Mouse (Mus musculus): ENCODE data around the gene Slc35f5. TPM values are rescaled to one million over a fixed set of nuclear protein-coding genes. Genes with fewer than 3 reads are reported as not detected.
A peak's percentile ranks its signal among the peaks of the same experiment; 100 is the strongest.

Gene Slc35f5
- polyA plus RNA-seq, 1 experiment: 7.8 TPM

GRCm38 (mm10) chr1:125576965-125577364 is 16.6 kb downstream of the Slc35f5 start:
- Histone ChIP-seq H3K79me3 (ENCODE audit: low read depth) (no peaks in the 10 kb centered on the region), H3ac (ENCODE audit: control insufficient read depth, insufficient read length, low read depth) (no peak overlapping the region), H3K79me2 (ENCODE audit: control insufficient read depth, insufficient read depth) (no peaks in the 10 kb centered on the region), H3K27me3 (ENCODE audit: control insufficient read depth, insufficient read depth, insufficient read length) (no peaks in the 10 kb centered on the region), H3K4me3 (ENCODE audit: insufficient read depth, poor library complexity, severe bottlenecking) (no peak overlapping the region), H3K36me3 (ENCODE audit: control insufficient read depth, insufficient read depth) (peaks cover 10% of the 10 kb centered on the region)
- TF ChIP-seq CEBPB (IDR thresholded peaks at IDR 0.05; ENCODE audit: low read depth) (no peak), MYOD1 (IDR thresholded peaks at IDR 0.05; ENCODE audit: control insufficient read depth, insufficient read length, low read depth) (no peak), FOSL1 (IDR thresholded peaks at IDR 0.05; ENCODE audit: insufficient read depth, low read length, poor library complexity, severe bottlenecking) (no peak)

DNA sequence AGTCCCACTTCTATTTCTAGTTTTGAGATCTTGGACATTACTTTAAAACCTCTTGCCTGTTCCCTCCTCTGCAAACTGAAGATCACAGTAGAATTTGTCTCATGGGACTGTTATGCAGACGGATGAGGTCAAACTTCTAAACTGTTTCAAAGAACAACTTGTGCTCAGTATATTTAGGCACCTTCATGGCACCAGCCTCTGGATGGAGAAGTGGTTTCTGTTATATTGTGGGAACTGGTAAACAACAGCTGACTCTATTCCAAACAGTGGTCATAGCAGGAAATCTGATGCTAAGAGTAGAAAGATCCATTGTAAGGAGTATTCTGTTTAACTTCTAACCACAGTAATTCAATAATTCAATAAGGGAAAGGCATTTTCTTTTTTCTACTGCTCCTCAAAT is 17.7 kb downstream of the Slc35f5 start:
- no peak for TF ChIP-seq MAX (IDR thresholded peaks at IDR 0.05)
- TF ChIP-seq USF1 (IDR thresholded peaks at IDR 0.05; ENCODE audit: low read depth): no peak
- TF ChIP-seq MYOG (IDR thresholded peaks at IDR 0.05; ENCODE audit: control insufficient read depth, extremely low read depth, insufficient read length): no peak
- TF ChIP-seq CEBPB (IDR thresholded peaks at IDR 0.05; ENCODE audit: low read depth): no peak
- no peak for TF ChIP-seq MYOD1 (IDR thresholded peaks at IDR 0.05; ENCODE audit: control insufficient read depth, insufficient read length, low read depth)
- TF ChIP-seq FOSL1 (IDR thresholded peaks at IDR 0.05; ENCODE audit: insufficient read depth, low read length, poor library complexity, severe bottlenecking): no peak
- no peak for TF ChIP-seq CTCF (IDR thresholded peaks at IDR 0.05; ENCODE audit: control insufficient read depth, insufficient read depth, insufficient read length)
- H3K79me3 ChIP-seq (ENCODE audit: low read depth): no peaks in the 10 kb centered on the region
- H3K4me3 ChIP-seq (ENCODE audit: insufficient read depth, poor library complexity, severe bottlenecking): no peak overlapping the region
- no peaks in the 10 kb centered on the region for H3K27me3 ChIP-seq (ENCODE audit: control insufficient read depth, insufficient read depth, insufficient read length)
- H3ac ChIP-seq (ENCODE audit: control insufficient read depth, insufficient read length, low read depth): no peak overlapping the region
- no peaks in the 10 kb centered on the region for H3K79me2 ChIP-seq (ENCODE audit: control insufficient read depth, insufficient read depth)
- peaks cover 10% of the 10 kb centered on the region for H3K36me3 ChIP-seq (ENCODE audit: control insufficient read depth, insufficient read depth)

DNA sequence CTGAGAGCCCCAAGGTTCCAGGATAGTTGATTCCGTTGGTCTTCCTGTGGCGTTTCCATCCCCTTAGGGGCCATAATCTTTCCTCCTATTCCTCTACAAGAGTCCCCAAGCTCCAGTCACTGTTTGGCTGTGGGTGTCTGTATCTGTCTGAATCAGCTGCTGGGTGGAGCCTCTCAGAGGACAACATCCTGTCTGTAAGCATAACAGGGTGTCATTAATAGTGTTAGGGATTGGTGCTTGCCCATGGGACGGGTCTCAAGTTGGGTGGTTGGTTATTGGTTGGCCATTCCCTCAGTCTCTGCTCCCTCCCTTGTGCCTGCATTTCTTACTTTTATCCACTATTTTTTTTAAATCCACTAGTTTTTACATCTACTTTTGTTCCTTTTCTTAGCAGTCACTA is 20.7 kb downstream of the Slc35f5 start:
- H3K79me2 ChIP-seq (ENCODE audit: control insufficient read depth, insufficient read depth): no peaks in the 10 kb centered on the region
- peaks cover 14% of the 10 kb centered on the region for H3K36me3 ChIP-seq (ENCODE audit: control insufficient read depth, insufficient read depth)
- no peaks in the 10 kb centered on the region for H3K27me3 ChIP-seq (ENCODE audit: control insufficient read depth, insufficient read depth, insufficient read length)
- H3K4me3 ChIP-seq (ENCODE audit: insufficient read depth, poor library complexity, severe bottlenecking): no peak overlapping the region
- H3K79me3 ChIP-seq (ENCODE audit: low read depth): no peaks in the 10 kb centered on the region
- TF ChIP-seq CTCF (IDR thresholded peaks at IDR 0.05; ENCODE audit: control insufficient read depth, insufficient read depth, insufficient read length) (no peak), FOSL1 (IDR thresholded peaks at IDR 0.05; ENCODE audit: insufficient read depth, low read length, poor library complexity, severe bottlenecking) (no peak), MYOG (IDR thresholded peaks at IDR 0.05; ENCODE audit: control insufficient read depth, extremely low read depth, insufficient read length) (no peak), MAX (IDR thresholded peaks at IDR 0.05) (no peak), USF1 (IDR thresholded peaks at IDR 0.05; ENCODE audit: low read depth) (no peak), MYOD1 (IDR thresholded peaks at IDR 0.05; ENCODE audit: control insufficient read depth, insufficient read length, low read depth) (no peak), CEBPB (IDR thresholded peaks at IDR 0.05; ENCODE audit: low read depth) (no peak)
- no peak overlapping the region for H3ac ChIP-seq (ENCODE audit: control insufficient read depth, insufficient read length, low read depth)

DNA sequence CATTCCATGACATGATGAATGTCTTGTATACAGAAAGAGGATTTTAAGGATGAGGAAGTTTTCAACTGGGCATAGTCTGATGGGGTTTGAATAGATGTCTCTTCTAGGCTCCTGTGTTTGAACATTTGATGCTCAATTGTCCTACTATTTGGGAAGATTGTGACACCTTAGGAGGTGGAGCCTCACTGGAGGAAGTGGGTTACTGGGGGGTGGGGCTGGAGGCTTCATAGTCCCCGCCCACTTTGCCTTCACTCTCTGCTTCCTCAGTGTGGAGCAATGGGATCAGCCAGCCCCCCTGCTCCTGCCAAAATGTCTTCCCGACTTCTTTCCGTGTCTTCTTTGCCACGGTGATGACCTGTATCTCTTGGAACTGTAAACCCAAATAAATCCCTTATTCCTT is 43.2 kb downstream of the Slc35f5 start:
- H3ac ChIP-seq (ENCODE audit: control insufficient read depth, insufficient read length, low read depth): no peak overlapping the region
- H3K79me2 ChIP-seq (ENCODE audit: control insufficient read depth, insufficient read depth): no peaks in the 10 kb centered on the region
- H3K27me3 ChIP-seq (ENCODE audit: control insufficient read depth, insufficient read depth, insufficient read length): no peaks in the 10 kb centered on the region
- no peak overlapping the region for H3K4me3 ChIP-seq (ENCODE audit: insufficient read depth, poor library complexity, severe bottlenecking)
- H3K36me3 ChIP-seq (ENCODE audit: control insufficient read depth, insufficient read depth): no peaks in the 10 kb centered on the region
- TF ChIP-seq MYOG (IDR thresholded peaks at IDR 0.05; ENCODE audit: control insufficient read depth, extremely low read depth, insufficient read length): no peak
- TF ChIP-seq FOSL1 (IDR thresholded peaks at IDR 0.05; ENCODE audit: insufficient read depth, low read length, poor library complexity, severe bottlenecking): no peak
- TF ChIP-seq CEBPB (IDR thresholded peaks at IDR 0.05; ENCODE audit: low read depth): no peak
- TF ChIP-seq MAX (IDR thresholded peaks at IDR 0.05): no peak
- no peak for TF ChIP-seq MYOD1 (IDR thresholded peaks at IDR 0.05; ENCODE audit: control insufficient read depth, insufficient read length, low read depth)
- no peak for TF ChIP-seq USF1 (IDR thresholded peaks at IDR 0.05; ENCODE audit: low read depth)
- no peak for TF ChIP-seq CTCF (IDR thresholded peaks at IDR 0.05; ENCODE audit: control insufficient read depth, insufficient read depth, insufficient read length)
- no peaks in the 10 kb centered on the region for H3K79me3 ChIP-seq (ENCODE audit: low read depth)

- no peak overlapping the region for H3K4me3 ChIP-seq (ENCODE audit: insufficient read depth, poor library complexity, severe bottlenecking)
- no peaks in the 10 kb centered on the region for H3K79me3 ChIP-seq (ENCODE audit: low read depth)
- H3K27me3 ChIP-seq (ENCODE audit: control insufficient read depth, insufficient read depth, insufficient read length): no peaks in the 10 kb centered on the region
- no peaks in the 10 kb centered on the region for H3K36me3 ChIP-seq (ENCODE audit: control insufficient read depth, insufficient read depth)
- no peak overlapping the region for H3ac ChIP-seq (ENCODE audit: control insufficient read depth, insufficient read length, low read depth)
- no peaks in the 10 kb centered on the region for H3K79me2 ChIP-seq (ENCODE audit: control insufficient read depth, insufficient read depth)
- TF ChIP-seq CTCF (IDR thresholded peaks at IDR 0.05; ENCODE audit: control insufficient read depth, insufficient read depth, insufficient read length) (peak; percentile 55), USF1 (IDR thresholded peaks at IDR 0.05; ENCODE audit: low read depth) (no peak)
Observed at GRCm38 (mm10) chr1:125607087-125607803, 46.9 kb downstream of the Slc35f5 start.

GRCm38 (mm10) chr1:125624376-125625076 is 64.1 kb downstream of the Slc35f5 start:
- no peak for TF ChIP-seq FOSL1 (IDR thresholded peaks at IDR 0.05; ENCODE audit: insufficient read depth, low read length, poor library complexity, severe bottlenecking)
- TF ChIP-seq USF1 (IDR thresholded peaks at IDR 0.05; ENCODE audit: low read depth): no peak
- no peak for TF ChIP-seq MYOD1 (IDR thresholded peaks at IDR 0.05; ENCODE audit: control insufficient read depth, insufficient read length, low read depth)
- no peak for TF ChIP-seq MAX (IDR thresholded peaks at IDR 0.05)
- TF ChIP-seq CTCF (IDR thresholded peaks at IDR 0.05; ENCODE audit: control insufficient read depth, insufficient read depth, insufficient read length): no peak
- no peak for TF ChIP-seq MYOG (IDR thresholded peaks at IDR 0.05; ENCODE audit: control insufficient read depth, extremely low read depth, insufficient read length)
- no peak for TF ChIP-seq CEBPB (IDR thresholded peaks at IDR 0.05; ENCODE audit: low read depth)
- H3K36me3 ChIP-seq (ENCODE audit: control insufficient read depth, insufficient read depth): no peaks in the 10 kb centered on the region
- no peak overlapping the region for H3K4me3 ChIP-seq (ENCODE audit: insufficient read depth, poor library complexity, severe bottlenecking)

More at GRCm38 (mm10) chr1:125624376-125625076, 64.1 kb downstream of the Slc35f5 start:
- no peaks in the 10 kb centered on the region for H3K79me3 ChIP-seq (ENCODE audit: low read depth)
- no peaks in the 10 kb centered on the region for H3K79me2 ChIP-seq (ENCODE audit: control insufficient read depth, insufficient read depth)
- H3K27me3 ChIP-seq (ENCODE audit: control insufficient read depth, insufficient read depth, insufficient read length): no peaks in the 10 kb centered on the region
- H3ac ChIP-seq (ENCODE audit: control insufficient read depth, insufficient read length, low read depth): no peak overlapping the region

Data from C2C12 (cell line).